Mouse (Mus musculus) cerebellum, adult 9-10 months (tissue): ENCODE results near the gene Gm21698.
A peak's percentile ranks its signal among the peaks of the same experiment; 100 is the strongest.
"Not testable (repeated sequence)": the region's sequence is repeated elsewhere in the genome, so short reads cannot be mapped to it uniquely, and the experiment has no call there.

Experiments used
- DNase-seq: peaks from one replicate; pipeline ENCODE4 v3.0.0; 2022

Gm21698 gene

DNA sequence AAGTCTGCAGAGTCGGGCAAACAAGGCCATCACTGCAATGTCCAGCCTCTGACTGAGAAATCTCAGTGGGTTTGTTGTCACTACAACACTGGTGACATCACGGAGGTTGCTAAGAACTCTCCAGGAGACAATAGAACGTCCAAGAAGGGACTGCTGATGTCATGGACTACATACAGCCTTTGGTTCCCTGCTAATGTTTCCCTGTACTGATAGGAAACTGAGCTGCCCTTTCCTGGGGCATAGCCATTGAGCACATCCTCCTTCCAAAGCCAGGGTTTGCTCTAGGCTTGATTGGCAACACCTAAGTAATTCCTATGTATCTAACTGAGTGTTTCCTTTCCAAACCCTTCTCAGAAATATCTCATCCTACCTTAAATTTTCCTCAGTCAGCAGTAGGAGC lies at the start of gene Gm21698:
Gm21698 (minus strand) TSS at position 101 of the 400 bp plus-strand sequence.
- not testable (repeated sequence) for DNase-seq

DNA sequence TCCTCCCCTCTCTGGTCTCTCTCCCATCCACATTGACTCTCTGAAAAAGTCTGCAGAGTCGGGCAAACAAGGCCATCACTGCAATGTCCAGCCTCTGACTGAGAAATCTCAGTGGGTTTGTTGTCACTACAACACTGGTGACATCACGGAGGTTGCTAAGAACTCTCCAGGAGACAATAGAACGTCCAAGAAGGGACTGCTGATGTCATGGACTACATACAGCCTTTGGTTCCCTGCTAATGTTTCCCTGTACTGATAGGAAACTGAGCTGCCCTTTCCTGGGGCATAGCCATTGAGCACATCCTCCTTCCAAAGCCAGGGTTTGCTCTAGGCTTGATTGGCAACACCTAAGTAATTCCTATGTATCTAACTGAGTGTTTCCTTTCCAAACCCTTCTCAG lies 34.4 kb upstream of the Gm21698 start, which contains the start of gene Gm5862:
Gm5862 (minus strand) TSS at position 101 of the 400 bp plus-strand sequence.
- not testable (repeated sequence) for DNase-seq

DNA sequence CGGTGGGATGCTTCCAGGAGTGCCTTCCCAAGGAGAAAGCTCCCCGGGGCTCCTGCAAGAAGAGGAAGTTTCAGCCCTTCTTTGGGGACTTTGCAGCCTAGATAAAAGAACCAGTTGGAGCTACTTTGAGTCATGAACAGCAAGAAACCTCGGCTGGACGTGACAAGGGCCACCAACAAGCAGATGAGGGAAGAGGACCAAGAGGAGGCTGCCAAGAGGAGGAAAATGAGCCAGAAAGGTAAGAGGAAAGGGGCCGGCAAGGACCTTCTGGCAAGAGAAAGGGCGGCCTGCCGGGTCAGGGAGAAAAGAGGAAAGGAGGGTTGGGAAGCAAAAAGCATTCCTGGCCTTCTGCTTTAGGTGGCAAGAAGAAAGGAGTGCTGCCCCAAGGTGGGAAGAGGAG lies 19.2 kb upstream of the Gm21698 start:
- peak; percentile 1 for DNase-seq

DNA sequence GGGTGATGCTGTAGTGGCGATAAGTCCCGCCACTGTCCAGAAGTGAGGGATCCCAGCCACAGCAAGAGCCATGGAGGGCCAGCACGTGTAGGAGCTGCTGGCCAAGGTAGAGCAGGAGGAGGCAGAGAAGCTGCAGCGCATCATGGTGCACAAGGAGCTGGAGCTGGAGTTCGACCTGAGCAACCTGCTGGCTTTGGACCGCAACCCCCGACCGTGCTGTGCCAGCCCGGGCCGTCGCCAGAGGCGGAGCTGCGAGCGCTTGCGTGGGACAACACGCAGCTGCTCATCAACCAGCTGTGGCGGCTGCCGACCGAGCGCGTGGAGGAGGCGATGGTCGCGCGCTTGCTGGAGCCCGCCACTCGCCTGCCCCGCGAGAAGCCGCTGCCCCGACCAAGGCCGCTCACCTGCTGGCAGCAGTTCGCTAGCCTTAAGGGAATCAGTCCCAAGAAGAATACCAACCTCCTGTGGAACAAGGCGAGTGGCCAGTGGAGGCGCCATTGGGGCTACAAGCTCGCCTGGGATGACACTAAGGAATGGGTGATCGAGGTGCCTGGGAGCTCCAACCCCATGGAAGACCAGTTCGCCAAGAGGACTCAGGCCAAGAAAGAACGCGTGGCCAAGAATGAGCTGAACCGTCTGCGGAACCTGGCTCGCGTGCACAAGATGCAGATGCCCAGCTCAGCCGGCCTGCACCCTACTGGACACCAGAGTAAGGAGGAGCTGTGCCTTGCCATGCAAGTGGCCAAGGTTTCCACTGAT lies 18.7 kb upstream of the Gm21698 start:
- DNase-seq, result peak; percentile 32

DNA sequence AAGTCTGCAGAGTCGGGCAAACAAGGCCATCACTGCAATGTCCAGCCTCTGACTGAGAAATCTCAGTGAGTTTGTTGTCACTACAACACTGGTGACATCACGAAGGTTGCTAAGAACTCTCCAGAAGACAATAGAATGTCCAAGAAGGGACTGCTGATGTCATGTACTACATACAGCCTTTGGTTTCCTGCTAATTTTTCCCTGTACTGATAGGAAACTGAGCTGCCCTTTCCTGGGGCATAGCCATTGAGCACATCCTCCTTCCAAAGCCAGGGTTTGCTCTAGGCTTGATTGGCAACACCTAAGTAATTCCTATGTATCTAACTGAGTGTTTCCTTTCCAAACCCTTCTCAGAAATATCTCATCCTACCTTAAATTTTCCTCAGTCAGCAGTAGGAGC lies 16.2 kb upstream of the Gm21698 start, which contains the start of gene Gm1979:
Gm1979 (minus strand) TSS at position 101 of the 400 bp plus-strand sequence.
- DNase-seq, result not testable (repeated sequence)

DNA sequence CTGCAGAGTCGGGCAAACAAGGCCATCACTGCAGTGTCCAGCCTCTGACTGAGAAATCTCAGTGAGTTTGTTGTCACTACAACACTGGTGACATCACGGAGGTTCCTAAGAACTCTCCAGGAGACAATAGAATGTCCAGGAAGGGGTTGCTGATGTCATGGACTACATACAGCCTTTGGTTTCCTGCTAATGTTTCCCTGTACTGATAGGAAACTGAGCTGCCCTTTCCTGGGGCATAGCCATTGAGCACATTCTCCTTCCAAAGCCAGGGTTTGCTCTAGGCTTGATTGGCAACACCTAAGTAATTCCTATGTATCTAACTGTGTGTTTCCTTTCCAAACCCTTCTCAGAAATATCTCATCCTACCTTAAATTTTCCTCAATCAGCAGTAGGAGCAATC lies 15.9 kb downstream of the Gm21698 start, which contains the start of gene Gm21680:
Gm21680 (minus strand) TSS at position 101 of the 400 bp plus-strand sequence.
- not testable (repeated sequence) for DNase-seq

DNA sequence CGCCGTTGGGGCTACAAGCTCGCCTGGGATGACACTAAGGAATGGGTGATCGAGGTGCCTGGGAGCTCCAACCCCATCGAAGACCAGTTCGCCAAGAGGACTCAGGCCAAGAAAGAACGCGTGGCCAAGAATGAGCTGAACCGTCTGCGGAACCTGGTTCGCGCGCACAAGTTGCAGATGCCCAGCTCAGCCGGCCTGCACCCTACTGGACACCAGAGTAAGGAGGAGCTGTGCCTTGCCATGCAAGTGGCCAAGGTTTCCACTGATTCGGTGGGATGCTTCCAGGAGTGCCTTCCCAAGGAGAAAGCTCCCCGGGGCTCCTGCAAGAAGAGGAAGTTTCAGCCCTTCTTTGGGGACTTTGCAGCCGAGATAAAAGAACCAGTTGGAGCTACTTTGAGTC lies 31.4 kb downstream of the Gm21698 start:
- DNase-seq, result not testable (repeated sequence)

DNA sequence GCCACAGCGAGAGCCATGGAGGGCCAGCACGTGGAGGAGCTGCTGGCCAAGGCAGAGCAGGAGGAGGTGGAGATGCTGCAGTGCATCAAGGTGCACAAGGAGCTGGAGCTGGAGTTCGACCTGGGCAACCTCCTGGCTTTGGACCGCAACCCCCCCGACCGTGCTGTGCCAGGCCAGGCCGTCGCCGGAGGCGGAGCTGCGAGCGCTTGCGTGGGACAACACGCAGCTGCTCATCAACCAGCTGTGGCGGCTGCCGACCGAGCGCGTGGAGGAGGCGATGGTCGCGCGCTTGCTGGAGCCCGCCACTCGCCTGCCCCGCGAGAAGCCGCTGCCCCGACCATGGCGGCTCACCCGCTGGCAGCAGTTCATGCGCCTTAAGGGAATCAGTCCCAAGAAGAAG lies 31.8 kb downstream of the Gm21698 start:
- DNase-seq, result not testable (repeated sequence)

DNA sequence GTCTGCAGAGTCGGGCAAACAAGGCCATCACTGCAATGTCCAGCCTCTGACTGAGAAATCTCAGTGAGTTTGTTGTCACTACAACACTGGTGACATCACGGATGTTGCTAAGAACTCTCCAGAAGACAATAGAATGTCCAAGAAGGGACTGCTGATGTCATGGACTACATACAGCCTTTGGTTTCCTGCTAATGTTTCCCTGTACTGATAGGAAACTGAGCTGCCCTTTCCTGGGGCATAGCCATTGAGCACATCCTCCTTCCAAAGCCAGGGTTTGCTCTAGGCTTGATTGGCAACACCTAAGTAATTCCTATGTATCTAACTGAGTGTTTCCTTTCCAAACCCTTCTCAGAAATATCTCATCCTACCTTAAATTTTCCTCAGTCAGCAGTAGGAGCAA lies 34.1 kb downstream of the Gm21698 start, which contains the start of gene Gm21671:
Gm21671 (minus strand) TSS at position 101 of the 400 bp plus-strand sequence.
- DNase-seq, result not testable (repeated sequence)

DNA sequence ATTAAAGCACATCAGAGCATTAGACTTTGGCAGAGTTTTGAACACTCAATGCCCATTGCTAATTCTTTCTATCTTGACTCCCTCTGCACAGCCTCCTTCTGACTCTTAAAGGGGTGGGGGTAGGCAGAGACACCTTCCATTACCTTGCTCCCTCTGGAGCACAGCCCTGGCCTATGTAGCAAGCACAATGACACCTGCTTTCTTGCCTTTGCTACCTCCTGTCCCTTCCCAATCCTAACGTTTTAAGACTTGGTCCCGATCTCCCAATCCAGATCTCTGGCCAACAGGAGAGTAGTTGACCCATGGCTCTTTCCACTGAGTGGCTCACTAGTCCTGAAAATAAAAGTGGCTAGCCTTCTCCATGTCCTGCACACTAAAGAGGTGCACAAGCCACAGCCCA lies 43.1 kb downstream of the Gm21698 start:
- DNase-seq, result not testable (repeated sequence)

DNA sequence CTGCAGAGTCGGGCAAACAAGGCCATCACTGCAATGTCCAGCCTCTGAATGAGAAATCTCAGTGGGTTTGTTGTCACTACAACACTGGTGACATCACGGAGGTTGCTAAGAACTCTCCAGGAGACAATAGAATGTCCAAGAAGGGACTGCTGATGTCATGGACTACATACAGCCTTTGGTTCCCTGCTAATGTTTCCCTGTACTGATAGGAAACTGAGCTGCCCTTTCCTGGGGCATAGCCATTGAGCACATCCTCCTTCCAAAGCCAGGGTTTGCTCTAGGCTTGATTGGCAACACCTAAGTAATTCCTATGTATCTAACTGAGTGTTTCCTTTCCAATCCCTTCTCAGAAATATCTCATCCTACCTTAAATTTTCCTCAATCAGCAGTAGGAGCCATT lies 46.2 kb downstream of the Gm21698 start, which contains the start of gene Gm21663:
Gm21663 (minus strand) TSS at position 101 of the 400 bp plus-strand sequence.
- not testable (repeated sequence) for DNase-seq
